Mouse (Mus musculus) B cell, adult (primary cell): Measurements from ENCODE around the gene Fam120a. TPM values are rescaled to one million over a fixed set of nuclear protein-coding genes. Genes with fewer than 3 reads are reported as not detected.

ENCODE experiments used
- total RNA-seq: library from RNA; stranded (reverse); gene quantifications from 4 replicates; pipeline ENCODE4 v1.2.4, GENCODE M21; 2023; ENCODE audit not compliant: inconsistent age

The Fam120a gene
- total RNA-seq = 110 to 117 TPM (median 112 TPM) in 4 replicates

GRCm38 (mm10) chr13:48967956-48968749 is at the start of gene Fam120a:
Fam120a (minus strand) TSS chr13:48968017.

GRCm38 (mm10) chr13:48870771-48871731 is 96.8 kb downstream of the Fam120a start, which contains the start of gene Phf2:
Phf2 (minus strand) TSS chr13:48871119.

Other genes starting within 250 kb of the Fam120a start
- 53.2 to 61.0 TPM (median 55.1 TPM) in 4 replicates for gene Phf2, start 96.9 kb downstream of the Fam120a start, total RNA-seq
- 0.35 to 0.78 TPM (median 0.69 TPM) in 4 replicates for gene Wnk2, start 180.0 kb upstream of the Fam120a start, total RNA-seq
- 30.5 to 35.2 TPM (median 32.7 TPM) in 4 replicates for gene Ninj1, start 219.5 kb upstream of the Fam120a start, total RNA-seq
- gene Card19, start 248.0 kb upstream of the Fam120a start, total RNA-seq = 44.6 to 49.7 TPM (median 45.3 TPM) in 4 replicates